Mouse (Mus musculus): ENCODE results near the gene Zwilch.

GRCm38 (mm10) chr9:64114646-64115045, 58.3 kb downstream of the Zwilch start:
- TF ChIP-seq POLR2A (IDR thresholded peaks at IDR 0.05; ENCODE audit: insufficient read depth, low read length) (no peak), EP300 (IDR thresholded peaks at IDR 0.05; ENCODE audit: insufficient read depth, low read depth, low read length) (no peak)
